Mouse (Mus musculus): ENCODE measurements around the gene Ckb. TPM values are rescaled to one million over a fixed set of nuclear protein-coding genes. Genes with fewer than 3 reads are reported as not detected.
"Not testable (repeated sequence)": the region's sequence is repeated elsewhere in the genome, so short reads cannot be mapped to it uniquely, and the experiment has no call there.

Ckb gene
- 28.1 and 32.7 TPM in 2 replicates for polyA plus RNA-seq (2015; fragmentation: Nextera tagmentation; extraction: Ambion mirVana)

GRCm38 (mm10) chr12:111672176-111672575 lies at the start of gene Ckb:
Gene Ckb (minus strand): TSS chr12:111672338.
- DNase-seq (no peak), ATAC-seq (0 out of 2 replicates have a peak, but pooled peaks have one; percentile 9)
- peaks cover 42% of the 10 kb centered on the region for H3K27me3 ChIP-seq (ENCODE audit: insufficient read depth, low read length)
- peak within 1 kb of the TSS; percentile 72 for H3K4me2 ChIP-seq (ENCODE audit: low read depth, low read length)
- H3K27ac ChIP-seq (ENCODE audit: low read depth) = no peak within 1 kb of the TSS
- under 1% methylated on average over 30 of the region's 31 CpGs for WGBS (ENCODE audit: insufficient replicate concordance)
- peaks cover 37% of the 10 kb centered on the region for H3K4me1 ChIP-seq (ENCODE audit: insufficient read depth)
- no peak for TF ChIP-seq EP300 (IDR thresholded peaks at IDR 0.05; ENCODE audit: low read depth)
- TF ChIP-seq CTCF (IDR thresholded peaks at IDR 0.05; ENCODE audit: low read depth) = no peak
- peak within 1 kb of the TSS; percentile 46 for H3K9ac ChIP-seq (replicated peaks)
- no peaks in the 10 kb centered on the region for H3K36me3 ChIP-seq (replicated peaks; ENCODE audit: insufficient read depth, low read length)
- peak within 1 kb of the TSS; percentile 48 for H3K4me3 ChIP-seq (ENCODE audit: low read depth, low read length)
- H3K9me3 ChIP-seq (ENCODE audit: low read length) = no peaks in the 10 kb centered on the region

- Histone ChIP-seq H3K9ac (replicated peaks) (no peak overlapping the region), H3K27me3 (ENCODE audit: insufficient read depth, low read length) (no peaks in the 10 kb centered on the region), H3K36me3 (replicated peaks; ENCODE audit: insufficient read depth, low read length) (peaks cover 5% of the 10 kb centered on the region), H3K9me3 (ENCODE audit: low read length) (no peaks in the 10 kb centered on the region), H3K4me2 (ENCODE audit: low read depth, low read length) (no peak overlapping the region), H3K4me1 (ENCODE audit: insufficient read depth) (no peaks in the 10 kb centered on the region), H3K4me3 (ENCODE audit: low read depth, low read length) (no peak overlapping the region), H3K27ac (ENCODE audit: low read depth) (no peak overlapping the region)
- DNase-seq = no peak
- WGBS (ENCODE audit: insufficient replicate concordance) = 88% methylated on average over 4 of the region's 4 CpGs
- TF ChIP-seq CTCF (IDR thresholded peaks at IDR 0.05; ENCODE audit: low read depth) (no peak), EP300 (IDR thresholded peaks at IDR 0.05; ENCODE audit: low read depth) (no peak)
- no peak for ATAC-seq
Measured at GRCm38 (mm10) chr12:111720222-111720621, 48.1 kb upstream of the Ckb start.

- H3K4me2 ChIP-seq (ENCODE audit: low read depth, low read length) = no peak overlapping the region
- no peak for ATAC-seq
- peaks cover 3% of the 10 kb centered on the region for H3K36me3 ChIP-seq (replicated peaks; ENCODE audit: insufficient read depth, low read length)
- no peak overlapping the region for H3K27ac ChIP-seq (ENCODE audit: low read depth)
- no peaks in the 10 kb centered on the region for H3K27me3 ChIP-seq (ENCODE audit: insufficient read depth, low read length)
- DNase-seq = no peak
- H3K9me3 ChIP-seq (ENCODE audit: low read length) = no peaks in the 10 kb centered on the region
- H3K4me1 ChIP-seq (ENCODE audit: insufficient read depth) = peaks cover 3% of the 10 kb centered on the region; the same call in 1 of the 2 replicates
- 76% methylated on average over 8 of the region's 8 CpGs for WGBS (ENCODE audit: insufficient replicate concordance)
- no peak overlapping the region for H3K9ac ChIP-seq (replicated peaks)
- TF ChIP-seq EP300 (IDR thresholded peaks at IDR 0.05; ENCODE audit: low read depth) (no peak), CTCF (IDR thresholded peaks at IDR 0.05; ENCODE audit: low read depth) (no peak)
- H3K4me3 ChIP-seq (ENCODE audit: low read depth, low read length) = no peak overlapping the region
Measured at GRCm38 (mm10) chr12:111718656-111719055, 46.5 kb upstream of the Ckb start.

- no peaks in the 10 kb centered on the region for H3K27me3 ChIP-seq (ENCODE audit: insufficient read depth, low read length)
- H3K4me1 ChIP-seq (ENCODE audit: insufficient read depth) = peaks cover 13% of the 10 kb centered on the region
- ATAC-seq (no peak), DNase-seq (no peak)
- H3K27ac ChIP-seq (ENCODE audit: low read depth) = no peak overlapping the region
- no peaks in the 10 kb centered on the region for H3K36me3 ChIP-seq (replicated peaks; ENCODE audit: insufficient read depth, low read length)
- no peak overlapping the region for H3K4me3 ChIP-seq (ENCODE audit: low read depth, low read length)
- no peaks in the 10 kb centered on the region for H3K9me3 ChIP-seq (ENCODE audit: low read length)
- H3K4me2 ChIP-seq (ENCODE audit: low read depth, low read length) = no peak overlapping the region
- no peak overlapping the region for H3K9ac ChIP-seq (replicated peaks)
- 94% methylated on average over 7 of the region's 7 CpGs for WGBS (ENCODE audit: insufficient replicate concordance)
- no peak for TF ChIP-seq EP300 (IDR thresholded peaks at IDR 0.05; ENCODE audit: low read depth)
Measured at GRCm38 (mm10) chr12:111716505-111716904, 44.4 kb upstream of the Ckb start.

GRCm38 (mm10) chr12:111713880-111714279 lies 41.7 kb upstream of the Ckb start:
- peaks cover 24% of the 10 kb centered on the region for H3K36me3 ChIP-seq (replicated peaks; ENCODE audit: insufficient read depth, low read length)
- not testable (repeated sequence) for H3K27ac ChIP-seq (ENCODE audit: low read depth); H3K9ac ChIP-seq (replicated peaks); DNase-seq; H3K9me3 ChIP-seq (ENCODE audit: low read length); ATAC-seq; H3K27me3 ChIP-seq (ENCODE audit: insufficient read depth, low read length)
- H3K4me1 ChIP-seq (ENCODE audit: insufficient read depth) = peaks cover 14% of the 10 kb centered on the region
- H3K4me2 ChIP-seq (ENCODE audit: low read depth, low read length) = peak overlapping the region; percentile 93
- H3K4me3 ChIP-seq (ENCODE audit: low read depth, low read length) = peak overlapping the region; percentile 92
- 65% methylated on average over 6 of the region's 6 CpGs for WGBS (ENCODE audit: insufficient replicate concordance)

- Histone ChIP-seq H3K27me3 (ENCODE audit: insufficient read depth, low read length) (no peaks in the 10 kb centered on the region), H3K9ac (replicated peaks) (peak within 1 kb of the TSS; percentile 92), H3K4me2 (ENCODE audit: low read depth, low read length) (peak within 1 kb of the TSS; percentile 93), H3K4me1 (ENCODE audit: insufficient read depth) (peaks cover 14% of the 10 kb centered on the region), H3K27ac (ENCODE audit: low read depth) (peak within 1 kb of the TSS; percentile 64), H3K36me3 (replicated peaks; ENCODE audit: insufficient read depth, low read length) (peaks cover 27% of the 10 kb centered on the region), H3K4me3 (ENCODE audit: low read depth, low read length) (peak within 1 kb of the TSS; percentile 92), H3K9me3 (ENCODE audit: low read length) (no peaks in the 10 kb centered on the region)
- DNase-seq = peak; percentile 94
- TF ChIP-seq EP300 (IDR thresholded peaks at IDR 0.05; ENCODE audit: low read depth) = no peak
- TF ChIP-seq CTCF (IDR thresholded peaks at IDR 0.05; ENCODE audit: low read depth) = peak; percentile 33; the same call in 1 of the 2 replicates
- peak; percentile 96 for ATAC-seq
- 1% methylated on average over 56 of the region's 86 CpGs for WGBS (ENCODE audit: insufficient replicate concordance)
Measured at GRCm38 (mm10) chr12:111713004-111713651, 41.0 kb upstream of the Ckb start, which contains the start of the genes Bag5 and Apopt1. Gene Bag5 (minus strand): TSS chr12:111713257. Gene Apopt1 (plus strand): TSS chr12:111713261.
